Mouse (Mus musculus): ENCODE measurements at regions not wholly inside any gene's neighbourhood (a gene's known extent, or its start where the extent isn't known, plus 50 kb on each side); places are given as distances from the start of the nearest gene placed in this dataset.

DNA sequence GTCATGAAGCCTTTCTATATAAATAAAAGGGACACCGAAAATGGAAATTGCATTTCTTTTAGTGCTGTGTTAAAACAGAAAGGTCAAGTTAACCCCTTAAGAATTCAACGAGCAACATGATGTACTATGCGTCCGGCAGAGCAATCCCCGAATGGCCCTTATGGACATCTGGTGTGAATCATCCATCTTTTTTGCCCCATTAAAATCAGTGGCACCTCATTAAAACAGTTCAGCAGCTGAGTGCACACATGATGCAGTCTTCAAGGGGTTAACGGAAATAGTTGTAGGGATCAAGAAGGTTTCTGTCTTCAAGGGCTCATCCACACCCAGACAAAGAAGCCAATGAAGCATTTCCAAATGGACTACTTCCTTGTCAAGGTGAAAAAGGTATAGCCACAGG, 284.1 kb upstream of the BC052040 start:
- TF ChIP-seq POLR2A (IDR thresholded peaks at IDR 0.05; ENCODE audit: insufficient read depth, low read depth, low read length): no peak
- no peak for TF ChIP-seq CTCF (IDR thresholded peaks at IDR 0.05)
- TF ChIP-seq EP300 (IDR thresholded peaks at IDR 0.05; ENCODE audit: insufficient read depth, low read depth, low read length): no peak

Measured in heart, adult 2 months (tissue).